Mouse (Mus musculus): ENCODE data around the gene Sbsn. TPM values are rescaled to one million over a fixed set of nuclear protein-coding genes. Genes with fewer than 3 reads are reported as not detected.
A peak's percentile ranks its signal among the peaks of the same experiment; 100 is the strongest.
"Not testable (repeated sequence)": the region's sequence is repeated elsewhere in the genome, so short reads cannot be mapped to it uniquely, and the experiment has no call there.

The Sbsn gene
- total and polyA plus RNA-seq, 2 experiments from 2014 or later, result 4.0 to 4.1 TPM

DNA sequence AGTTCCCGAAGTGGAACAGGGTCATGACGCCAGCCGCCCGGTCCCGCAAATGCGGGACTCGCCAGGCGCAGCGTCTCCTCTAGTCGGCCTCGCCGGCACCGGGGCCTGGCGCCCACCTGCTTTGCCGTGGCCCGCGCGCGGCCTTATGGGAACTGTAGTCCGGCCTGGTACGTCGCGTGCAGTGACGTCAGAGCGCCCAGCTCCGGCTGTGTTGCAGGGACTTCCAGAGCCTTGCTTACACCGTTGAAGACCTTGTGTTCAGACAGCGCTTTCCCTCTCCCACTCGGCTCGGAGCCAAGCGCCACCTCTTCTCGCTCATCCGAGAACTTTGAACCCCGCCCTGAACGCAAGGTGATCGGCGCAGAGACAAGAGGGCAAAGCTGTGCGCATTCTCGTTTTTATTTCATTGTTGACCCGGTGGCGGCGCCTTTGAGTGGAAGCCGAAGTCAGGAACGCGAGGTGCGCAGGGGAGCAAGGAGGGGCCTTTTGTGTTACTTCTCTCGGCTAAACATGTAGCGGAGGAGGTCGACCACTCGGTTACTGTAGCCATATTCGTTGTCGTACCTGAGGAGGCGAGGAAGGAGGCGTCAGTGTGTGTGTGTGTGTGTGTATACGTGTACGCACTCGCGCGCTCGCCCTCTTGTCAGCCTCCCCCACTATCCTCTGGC is 21.7 kb upstream of the Sbsn start, which contains the start of gene Tmem147:
Gene Tmem147, minus strand, starts transcription at position 145 of the 668 bp plus-strand sequence.
- no peaks in the 10 kb centered on the region for H3K27me3 ChIP-seq (ENCODE audit: insufficient read depth, low read length)
- peak; percentile 60 for TF ChIP-seq CTCF (IDR thresholded peaks at IDR 0.05)
- peaks cover 13% of the 10 kb centered on the region for H3K36me3 ChIP-seq (ENCODE audit: insufficient read depth, low read length)
- H3K4me3 ChIP-seq (ENCODE audit: low read depth, low read length), result peak within 1 kb of the TSS; percentile 72
- H3K9ac ChIP-seq (replicated peaks; ENCODE audit: low read length, poor library complexity, severe bottlenecking), result peak within 1 kb of the TSS; percentile 86
- H3K4me1 ChIP-seq (ENCODE audit: insufficient read depth, low read length), result peaks cover 12% of the 10 kb centered on the region
- peak within 1 kb of the TSS; percentile 80 for H3K4me2 ChIP-seq (ENCODE audit: low read depth, low read length, poor library complexity, severe bottlenecking)
- H3K27ac ChIP-seq (ENCODE audit: low read depth, low read length), result peak within 1 kb of the TSS; percentile 83
- under 1% methylated on average over 56 of the region's 60 CpGs for WGBS
- no peaks in the 10 kb centered on the region for H3K9me3 ChIP-seq (ENCODE audit: low read length)
- ATAC-seq (ENCODE audit: low FRiP score) (peak; percentile 96), DNase-seq (ENCODE audit: low spot score) (peak; percentile 98)

DNA sequence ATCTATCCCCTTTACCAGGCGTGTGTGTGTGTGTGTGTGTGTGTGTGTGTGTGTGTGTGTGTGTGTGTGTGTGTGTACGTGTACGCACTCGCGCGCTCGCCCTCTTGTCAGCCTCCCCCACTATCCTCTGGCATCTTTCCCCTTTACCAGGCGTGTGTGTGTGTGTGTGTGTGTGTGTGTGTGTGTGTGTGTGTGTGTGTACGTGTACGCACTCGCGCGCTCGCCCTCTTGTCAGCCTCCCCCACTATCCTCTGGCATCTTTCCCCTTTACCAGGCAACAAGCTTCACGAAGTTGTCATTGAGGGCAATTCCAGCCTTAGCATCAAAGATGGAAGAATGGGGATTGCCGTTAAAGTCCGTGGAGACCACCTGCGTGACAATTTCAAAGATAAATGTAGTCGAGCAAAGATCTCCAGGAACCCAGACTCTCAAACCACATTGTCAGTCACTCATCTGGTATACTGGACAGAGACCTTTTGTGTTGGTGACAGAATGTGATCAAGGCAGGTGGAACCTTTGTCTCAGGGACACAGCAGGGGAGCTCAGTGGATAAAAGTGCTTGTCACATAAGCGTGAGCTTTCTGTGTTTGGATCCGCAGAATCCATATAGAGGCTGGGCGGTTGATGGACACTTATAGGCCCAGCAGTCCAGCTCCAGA is 21.1 kb upstream of the Sbsn start:
- Histone ChIP-seq H3K9ac (replicated peaks; ENCODE audit: low read length, poor library complexity, severe bottlenecking) (peak overlapping the region; percentile 86), H3K4me1 (ENCODE audit: insufficient read depth, low read length) (peaks cover 12% of the 10 kb centered on the region), H3K4me2 (ENCODE audit: low read depth, low read length, poor library complexity, severe bottlenecking) (peak overlapping the region; percentile 80), H3K27ac (ENCODE audit: low read depth, low read length) (peak overlapping the region; percentile 83), H3K4me3 (ENCODE audit: low read depth, low read length) (peak overlapping the region; percentile 72), H3K36me3 (ENCODE audit: insufficient read depth, low read length) (peaks cover 17% of the 10 kb centered on the region)
- not testable (repeated sequence) for H3K27me3 ChIP-seq (ENCODE audit: insufficient read depth, low read length); H3K9me3 ChIP-seq (ENCODE audit: low read length)
- 10% methylated on average over 8 of the region's 22 CpGs for WGBS
- DNase-seq (ENCODE audit: low spot score), result peak; percentile 63
- peak; percentile 55 for ATAC-seq (ENCODE audit: low FRiP score)

DNA sequence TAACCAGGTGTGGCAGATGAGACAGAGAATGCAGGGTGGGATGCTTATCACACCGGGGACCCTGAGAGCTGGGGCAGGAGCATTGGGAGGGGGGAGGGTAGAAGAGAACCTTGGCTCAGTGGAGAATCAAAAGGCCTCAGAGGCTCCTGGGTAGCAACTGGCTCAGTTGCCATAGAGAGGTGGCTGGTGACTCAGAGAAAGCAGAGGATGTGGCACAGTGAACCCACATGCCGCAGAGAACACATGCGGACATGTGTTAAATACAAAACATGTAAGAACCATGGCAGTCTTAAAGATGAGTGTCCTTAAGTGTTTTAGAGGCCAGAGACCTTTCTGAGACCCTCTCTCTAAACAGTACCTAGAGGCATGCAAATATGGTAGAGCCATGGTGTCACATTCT is 15.1 kb upstream of the Sbsn start:
- Histone ChIP-seq H3K4me1 (ENCODE audit: insufficient read depth, low read length) (peaks cover 5% of the 10 kb centered on the region; the same call in 1 of the 2 replicates), H3K9me3 (ENCODE audit: low read length) (no peaks in the 10 kb centered on the region), H3K4me2 (ENCODE audit: low read depth, low read length, poor library complexity, severe bottlenecking) (no peak overlapping the region), H3K4me3 (ENCODE audit: low read depth, low read length) (no peak overlapping the region), H3K27ac (ENCODE audit: low read depth, low read length) (no peak overlapping the region), H3K9ac (replicated peaks; ENCODE audit: low read length, poor library complexity, severe bottlenecking) (no peak overlapping the region), H3K36me3 (ENCODE audit: insufficient read depth, low read length) (peaks cover 30% of the 10 kb centered on the region), H3K27me3 (ENCODE audit: insufficient read depth, low read length) (no peaks in the 10 kb centered on the region)
- 84% methylated on average over 3 of the region's 3 CpGs for WGBS
- no peak for ATAC-seq (ENCODE audit: low FRiP score)
- DNase-seq (ENCODE audit: low spot score), result no peak
- no peak for TF ChIP-seq CTCF (IDR thresholded peaks at IDR 0.05)

DNA sequence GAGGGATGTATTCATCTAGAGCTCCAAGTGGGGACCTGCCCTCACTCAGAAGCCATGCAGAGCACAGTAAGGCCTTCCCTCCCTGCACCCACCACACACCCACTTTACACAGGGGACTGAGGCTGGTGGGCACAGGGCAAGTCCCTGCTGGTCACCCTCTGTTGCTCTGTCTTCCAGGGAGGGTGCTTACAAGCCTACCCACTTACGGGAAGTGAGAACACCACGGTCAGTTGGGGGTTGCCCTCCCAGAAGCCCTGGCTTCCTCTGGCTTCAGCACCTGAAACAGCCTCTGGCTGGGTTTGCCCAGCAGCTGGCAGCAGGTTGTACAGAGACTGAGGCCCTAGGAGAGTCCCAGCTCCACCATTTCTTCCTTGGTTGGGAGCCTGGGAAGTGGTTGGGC is 8.7 kb upstream of the Sbsn start:
- not testable (repeated sequence) for H3K36me3 ChIP-seq (ENCODE audit: insufficient read depth, low read length); DNase-seq (ENCODE audit: low spot score); ATAC-seq (ENCODE audit: low FRiP score)

DNA sequence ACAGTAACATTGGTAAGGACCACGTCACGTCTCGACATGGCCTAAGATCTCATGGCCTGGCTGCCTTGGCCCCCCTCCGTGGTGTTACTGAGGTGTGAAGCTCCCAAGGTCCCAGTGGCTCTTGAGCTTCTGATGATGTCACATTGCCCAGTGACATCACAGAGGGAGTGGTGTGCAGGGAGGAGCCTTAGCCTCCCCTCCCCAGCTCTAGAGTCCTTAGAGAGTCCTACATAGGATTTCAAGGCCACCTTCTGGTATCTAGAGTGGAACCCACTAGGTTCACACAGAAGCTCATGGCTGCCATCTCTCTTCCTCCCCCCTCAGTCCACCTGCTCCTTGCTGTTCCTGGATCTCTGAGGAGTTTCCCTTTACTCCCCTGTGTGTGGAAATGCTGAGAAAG is 7.7 kb upstream of the Sbsn start, which contains the start of gene Gapdhs:
Gene Gapdhs, minus strand, starts transcription at position 65 of the 400 bp plus-strand sequence.
- H3K27me3 ChIP-seq (ENCODE audit: insufficient read depth, low read length); H3K9me3 ChIP-seq (ENCODE audit: low read length); H3K36me3 ChIP-seq (ENCODE audit: insufficient read depth, low read length); H3K4me2 ChIP-seq (ENCODE audit: low read depth, low read length, poor library complexity, severe bottlenecking); ATAC-seq (ENCODE audit: low FRiP score); H3K27ac ChIP-seq (ENCODE audit: low read depth, low read length); H3K4me1 ChIP-seq (ENCODE audit: insufficient read depth, low read length); H3K9ac ChIP-seq (replicated peaks; ENCODE audit: low read length, poor library complexity, severe bottlenecking); DNase-seq (ENCODE audit: low spot score); H3K4me3 ChIP-seq (ENCODE audit: low read depth, low read length): not testable (repeated sequence)
- no CpG with 5 or more reads among the region's 4 CpGs for WGBS

More for the DNA sequence above, 8.7 kb upstream of the Sbsn start:
- H3K9me3 ChIP-seq (ENCODE audit: low read length); H3K4me3 ChIP-seq (ENCODE audit: low read depth, low read length); H3K9ac ChIP-seq (replicated peaks; ENCODE audit: low read length, poor library complexity, severe bottlenecking); H3K4me2 ChIP-seq (ENCODE audit: low read depth, low read length, poor library complexity, severe bottlenecking); H3K27ac ChIP-seq (ENCODE audit: low read depth, low read length); H3K4me1 ChIP-seq (ENCODE audit: insufficient read depth, low read length); H3K27me3 ChIP-seq (ENCODE audit: insufficient read depth, low read length): not testable (repeated sequence)
- 86% methylated on average over 2 of the region's 2 CpGs for WGBS

DNA sequence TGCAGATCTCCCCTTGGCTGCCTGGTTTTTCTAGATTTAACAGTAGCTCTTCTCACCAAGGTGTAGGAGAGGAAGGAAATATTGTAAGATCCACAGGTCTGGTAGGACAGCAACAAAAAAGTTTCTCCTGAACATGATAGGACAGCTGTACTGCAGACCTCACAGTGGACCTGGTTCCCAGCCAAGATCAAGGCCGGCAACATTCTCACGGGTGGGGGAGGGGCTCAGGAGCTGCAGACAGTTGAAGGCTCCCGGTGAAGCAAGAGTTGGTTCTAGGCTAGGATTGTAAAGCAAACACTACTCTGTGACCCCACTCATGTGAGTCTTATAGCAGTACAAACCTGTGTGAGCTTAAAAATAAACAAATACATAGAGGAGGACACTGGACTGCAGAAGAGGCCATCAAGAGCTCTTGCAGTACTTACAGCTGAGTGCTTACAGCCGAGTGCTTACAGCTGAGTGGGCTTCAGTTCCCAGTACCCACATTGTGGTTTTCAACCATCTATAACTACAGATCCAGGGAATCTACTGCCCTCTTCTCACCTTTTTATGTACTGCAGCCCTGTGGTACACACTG is 7.2 kb upstream of the Sbsn start:
- no peak overlapping the region for H3K9ac ChIP-seq (replicated peaks; ENCODE audit: low read length, poor library complexity, severe bottlenecking)
- ATAC-seq (ENCODE audit: low FRiP score) (no peak), DNase-seq (ENCODE audit: low spot score) (no peak)
- H3K4me3 ChIP-seq (ENCODE audit: low read depth, low read length), result no peak overlapping the region
- H3K27me3 ChIP-seq (ENCODE audit: insufficient read depth, low read length), result no peaks in the 10 kb centered on the region
- no peak overlapping the region for H3K4me2 ChIP-seq (ENCODE audit: low read depth, low read length, poor library complexity, severe bottlenecking)
- no peaks in the 10 kb centered on the region for H3K9me3 ChIP-seq (ENCODE audit: low read length)
- peak; percentile 11; the same call in 1 of the 2 replicates for TF ChIP-seq CTCF (IDR thresholded peaks at IDR 0.05)
- H3K36me3 ChIP-seq (ENCODE audit: insufficient read depth, low read length), result peaks cover 3% of the 10 kb centered on the region; the same call in 1 of the 2 replicates
- H3K4me1 ChIP-seq (ENCODE audit: insufficient read depth, low read length), result no peaks in the 10 kb centered on the region
- WGBS, result 62% methylated on average over 4 of the region's 4 CpGs
- no peak overlapping the region for H3K27ac ChIP-seq (ENCODE audit: low read depth, low read length)
